Mouse (Mus musculus) B cell, adult 67 days (primary cell): ENCODE measurements around the gene Enpp6. TPM values are rescaled to one million over a fixed set of nuclear protein-coding genes. Genes with fewer than 3 reads are reported as not detected.

Experiments
- total RNA-seq, 2 experiments: library from RNA; stranded (reverse); gene quantifications; 4 replicates each; pipeline ENCODE4 v1.2.4; 2023

Enpp6 gene
- 1 to 10 TPM in 1 of 2 experiments, under 1 TPM in 1; 0.44 to 1.2 TPM for total RNA-seq

DNA sequence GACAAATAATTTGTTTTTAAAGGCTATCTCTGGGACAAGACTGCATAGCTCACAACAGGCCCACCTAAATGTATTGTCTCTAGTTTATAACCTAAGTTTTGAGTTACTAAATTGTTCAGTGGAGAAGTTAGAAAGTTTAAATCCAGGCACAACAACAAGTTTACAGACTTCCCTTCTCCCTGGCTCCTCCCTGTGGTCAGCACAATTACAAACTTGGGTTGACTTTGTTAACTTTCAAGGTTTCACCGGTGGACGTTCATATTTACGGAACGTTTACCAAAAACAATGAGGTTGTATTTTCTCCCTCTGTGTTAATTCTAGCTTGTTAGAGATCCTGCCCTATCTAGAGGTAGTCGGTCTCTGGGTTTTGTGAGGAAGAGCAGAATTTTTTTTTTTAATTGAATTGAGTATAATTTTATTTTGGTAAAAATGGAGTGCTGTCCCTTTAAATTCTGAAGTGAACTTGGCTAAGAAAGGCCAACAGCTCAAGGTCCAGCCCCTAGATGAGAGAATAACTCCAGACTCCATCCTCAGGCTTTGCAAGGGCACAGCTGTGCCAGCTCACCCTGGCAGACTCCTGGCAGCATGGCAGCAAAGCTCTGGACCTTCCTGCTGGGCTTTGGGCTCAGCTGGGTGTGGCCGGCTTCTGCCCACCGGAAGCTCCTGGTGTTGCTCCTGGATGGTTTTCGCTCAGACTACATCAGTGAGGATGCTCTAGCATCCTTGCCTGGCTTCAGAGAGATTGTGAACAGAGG, at the start of gene Enpp6:
TSS of gene Enpp6 (plus strand) at position 502 of the 755 bp plus-strand sequence.

Other genes with a start within 250 kb of the Enpp6 start
- gene Irf2, start 247.2 kb upstream of the Enpp6 start, total RNA-seq = 100 to 1,000 TPM; 332 to 350 TPM